Mouse (Mus musculus): ENCODE data around the gene Susd2.

DNA sequence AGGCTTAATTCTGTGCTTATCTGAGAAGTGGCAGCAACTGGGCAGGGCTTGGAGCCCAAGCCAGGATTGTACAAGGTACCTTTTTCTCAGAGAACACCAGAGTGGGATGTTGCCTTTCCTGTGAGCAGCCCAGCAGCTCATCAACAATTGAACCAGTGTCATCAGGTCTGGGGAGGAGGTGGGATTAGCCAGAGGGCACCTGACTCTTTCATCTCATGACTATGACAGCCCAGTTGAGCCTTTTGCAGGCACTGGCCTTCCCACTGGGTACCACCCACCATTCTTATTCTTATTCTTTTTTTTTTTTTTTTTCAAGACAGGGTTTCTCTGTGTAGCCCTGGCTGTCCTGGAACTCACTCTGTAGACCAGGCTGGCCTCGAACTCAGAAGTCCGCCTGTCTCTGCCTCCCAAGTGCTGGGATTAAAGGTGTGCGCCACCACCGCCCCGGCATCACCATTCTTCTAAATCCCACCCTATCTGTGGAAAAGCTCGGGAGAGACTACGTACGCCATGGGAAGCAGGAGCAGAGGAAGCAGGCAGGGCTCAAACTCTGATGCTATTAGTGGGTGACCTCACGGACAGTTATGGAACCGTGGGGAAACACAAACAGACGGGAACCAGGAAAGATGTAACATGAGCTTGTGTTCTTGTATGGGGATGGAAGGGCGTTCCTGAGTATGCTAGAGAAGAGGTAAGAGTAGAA is 7.6 kb downstream of the Susd2 start:
- TF ChIP-seq POLR2A (IDR thresholded peaks at IDR 0.05; ENCODE audit: control insufficient read depth, extremely low read depth, insufficient read depth, low read length, poor library complexity) (no peak), CTCF (IDR thresholded peaks at IDR 0.05; ENCODE audit: borderline replicate concordance, control insufficient read depth, extremely low read depth, insufficient read depth, low read length, poor library complexity) (no peak)
